Mouse (Mus musculus) lung, adult 2 months (tissue): ENCODE results near the gene Nacc2.

ENCODE experiments used
- CTCF ChIP-seq: fragments of 200-500 bp; IDR thresholded peaks from 2 replicates; pipeline ENCODE4 v1.5.1; 2011; ENCODE audit warnings: mild to moderate bottlenecking, low read length, control low read depth; ENCODE audit not compliant: insufficient read depth
- POLR2A ChIP-seq: fragments of 200-500 bp; IDR thresholded peaks from 2 replicates; pipeline ENCODE4 v1.6.1; 2011; ENCODE audit warnings: low read depth, mild to moderate bottlenecking, control low read depth, low read length, borderline replicate concordance; ENCODE audit errors: extremely low read depth

GRCm38 (mm10) chr2:26141893-26142635 is 19.0 kb upstream of the Nacc2 start:
- TF ChIP-seq CTCF: peak; percentile 78
- TF ChIP-seq POLR2A: no peak
